Mouse (Mus musculus): ENCODE measurements around the gene Gm10974. TPM values are rescaled to one million over a fixed set of nuclear protein-coding genes. Genes with fewer than 3 reads are reported as not detected.
A peak's percentile ranks its signal among the peaks of the same experiment; 100 is the strongest.

The Gm10974 gene
- not detected in 2 replicates for polyA plus RNA-seq (2016; fragmentation: Nextera tagmentation; extraction: Ambion mirVana)

DNA sequence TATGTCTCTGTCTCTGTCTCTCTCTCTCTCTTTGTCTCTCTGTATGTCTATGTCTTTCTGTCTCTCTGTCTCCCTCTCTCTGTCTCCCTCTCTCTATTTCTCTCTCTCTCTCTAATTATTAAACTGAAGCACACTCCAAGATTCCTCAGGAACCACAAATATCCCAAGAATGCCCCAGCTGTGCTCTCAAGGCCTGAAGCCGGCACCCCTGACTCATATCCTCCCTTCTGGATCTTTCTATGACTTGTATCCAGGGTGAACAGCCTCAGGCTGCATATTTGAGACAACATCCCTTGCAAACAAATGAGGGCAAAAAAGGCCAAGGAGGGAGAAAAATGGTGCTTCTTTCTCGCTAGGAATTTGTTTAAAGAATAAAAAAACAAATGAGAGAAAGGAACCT is at the start of gene Gm10974:
Gene Gm10974 (plus strand): TSS at position 2 of the 400 bp plus-strand sequence.
- peaks cover 14% of the 10 kb centered on the region; the same call in 1 of the 2 replicates for H3K9me3 ChIP-seq
- H3K9ac ChIP-seq (replicated peaks): no peak within 1 kb of the TSS
- H3K4me1 ChIP-seq (replicated peaks): peaks cover 6% of the 10 kb centered on the region
- no peak within 1 kb of the TSS for H3K27ac ChIP-seq
- ATAC-seq (ENCODE audit: insufficient number of reproducible peaks, insufficient read depth, low FRiP score, low TSS enrichment, low read depth): no peak
- no peak within 1 kb of the TSS for H3K4me3 ChIP-seq (replicated peaks)
- WGBS: 49% methylated on average over 2 of the region's 2 CpGs
- H3K36me3 ChIP-seq: no peaks in the 10 kb centered on the region; the same call in 1 of the 2 replicates
- no peak within 1 kb of the TSS for H3K4me2 ChIP-seq
- no peaks in the 10 kb centered on the region for H3K27me3 ChIP-seq

DNA sequence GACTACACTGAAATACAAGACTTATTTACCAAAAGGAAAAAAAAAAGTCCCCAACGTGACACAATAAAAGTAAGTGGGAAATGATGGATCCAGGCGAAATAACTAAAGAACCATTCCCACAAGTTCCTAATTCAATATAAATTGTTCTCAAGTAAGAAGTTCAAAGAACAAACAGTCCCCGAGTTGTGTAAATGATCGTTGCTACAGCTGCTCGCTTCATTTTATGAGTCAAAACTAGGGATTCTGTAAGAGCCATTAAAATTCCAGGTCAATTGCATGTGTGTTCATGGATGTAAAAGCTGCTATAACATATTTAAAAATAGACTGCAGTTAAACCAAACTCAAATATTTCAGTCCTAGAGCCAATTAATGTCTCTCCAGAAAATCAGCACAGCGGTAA is 47.6 kb upstream of the Gm10974 start:
- ATAC-seq (ENCODE audit: insufficient number of reproducible peaks, insufficient read depth, low FRiP score, low TSS enrichment, low read depth): no peak
- Histone ChIP-seq H3K27ac (peak overlapping the region; percentile 53; the same call in 1 of the 2 replicates), H3K4me2 (no peak overlapping the region), H3K9me3 (0 out of 2 replicates have a peak, but pooled peaks cover 8% of the 10 kb centered on the region), H3K36me3 (no peaks in the 10 kb centered on the region), H3K4me1 (replicated peaks) (peaks cover 18% of the 10 kb centered on the region), H3K4me3 (replicated peaks) (no peak overlapping the region), H3K9ac (replicated peaks) (no peak overlapping the region), H3K27me3 (no peaks in the 10 kb centered on the region)
- 50% methylated on average over 6 of the region's 6 CpGs for WGBS

DNA sequence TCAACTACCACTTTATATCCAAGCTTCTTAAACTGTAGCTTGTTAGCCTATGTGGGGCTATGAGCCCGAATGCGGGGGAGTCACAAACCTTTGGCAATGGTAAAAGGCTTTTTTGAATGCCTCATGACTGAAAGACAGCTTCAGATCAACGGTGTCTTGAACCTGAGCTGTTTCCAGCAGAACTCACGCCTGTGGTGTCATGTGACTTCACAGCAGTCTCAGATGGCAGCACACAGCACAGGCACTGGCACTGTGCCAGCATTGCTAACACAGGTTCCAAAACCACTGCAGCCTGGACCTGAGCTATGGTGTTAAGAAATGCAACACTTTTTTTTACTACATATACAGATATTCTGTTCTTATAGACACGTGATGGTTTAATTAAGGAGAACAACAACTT is 44.7 kb upstream of the Gm10974 start:
- Histone ChIP-seq H3K27ac (no peak overlapping the region), H3K27me3 (no peaks in the 10 kb centered on the region)
- peak; percentile 73; the same call in 1 of the 2 replicates for ATAC-seq (ENCODE audit: insufficient number of reproducible peaks, insufficient read depth, low FRiP score, low TSS enrichment, low read depth)

DNA sequence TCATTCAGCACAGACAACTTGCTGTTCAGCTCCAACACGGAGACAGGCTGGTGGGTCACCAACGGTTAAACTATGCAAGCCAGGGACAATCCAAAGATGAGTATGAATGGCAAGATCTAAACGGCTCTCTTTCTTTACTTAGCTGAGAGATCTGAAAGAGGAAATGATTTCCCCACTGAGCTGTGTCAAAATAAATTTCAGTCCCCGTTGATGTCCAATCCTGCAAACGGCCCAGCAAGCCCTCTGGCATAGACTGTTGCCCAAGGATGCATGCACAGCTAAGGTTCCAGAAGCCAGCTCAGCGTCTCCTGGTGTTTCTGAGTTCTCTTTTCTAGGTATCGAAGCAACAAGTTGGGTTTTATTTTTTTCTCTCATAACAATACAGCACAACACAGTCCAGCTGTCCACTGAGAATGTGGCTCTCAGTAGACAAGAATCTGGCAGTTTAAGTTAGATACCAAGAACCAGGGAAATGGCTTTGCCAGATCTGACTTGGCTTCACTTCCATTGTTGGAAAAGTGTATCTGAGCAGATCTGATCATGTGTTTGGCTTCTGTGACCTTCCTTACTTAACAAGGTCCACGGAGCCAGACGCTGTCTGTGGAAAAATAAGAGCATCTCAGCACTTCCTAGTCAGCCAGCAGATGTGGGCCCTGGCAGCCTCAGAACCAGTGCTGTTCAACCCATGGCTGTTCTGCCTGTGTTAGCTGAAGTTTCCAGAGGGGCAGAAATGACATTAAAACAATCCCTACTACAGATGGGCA is 42.3 kb upstream of the Gm10974 start:
- H3K36me3 ChIP-seq: no peaks in the 10 kb centered on the region
- H3K4me1 ChIP-seq (replicated peaks): peaks cover 12% of the 10 kb centered on the region
- no peak overlapping the region for H3K4me2 ChIP-seq
- H3K27me3 ChIP-seq: no peaks in the 10 kb centered on the region
- H3K27ac ChIP-seq: no peak overlapping the region; the same call in 1 of the 2 replicates
- no peak overlapping the region for H3K4me3 ChIP-seq (replicated peaks)
- H3K9me3 ChIP-seq: peaks cover 4% of the 10 kb centered on the region; the same call in 1 of the 2 replicates
- ATAC-seq (ENCODE audit: insufficient number of reproducible peaks, insufficient read depth, low FRiP score, low TSS enrichment, low read depth): no peak
- WGBS: 83% methylated on average over 9 of the region's 9 CpGs
- no peak overlapping the region for H3K9ac ChIP-seq (replicated peaks)

More for the DNA sequence above, 44.7 kb upstream of the Gm10974 start:
- H3K4me1 ChIP-seq (replicated peaks): peaks cover 18% of the 10 kb centered on the region
- 39% methylated on average over 5 of the region's 5 CpGs for WGBS
- no peak overlapping the region for H3K4me3 ChIP-seq (replicated peaks)
- no peak overlapping the region for H3K4me2 ChIP-seq
- no peak overlapping the region for H3K9ac ChIP-seq (replicated peaks)
- 0 out of 2 replicates have a peak, but pooled peaks cover 4% of the 10 kb centered on the region for H3K9me3 ChIP-seq
- H3K36me3 ChIP-seq: no peaks in the 10 kb centered on the region

DNA sequence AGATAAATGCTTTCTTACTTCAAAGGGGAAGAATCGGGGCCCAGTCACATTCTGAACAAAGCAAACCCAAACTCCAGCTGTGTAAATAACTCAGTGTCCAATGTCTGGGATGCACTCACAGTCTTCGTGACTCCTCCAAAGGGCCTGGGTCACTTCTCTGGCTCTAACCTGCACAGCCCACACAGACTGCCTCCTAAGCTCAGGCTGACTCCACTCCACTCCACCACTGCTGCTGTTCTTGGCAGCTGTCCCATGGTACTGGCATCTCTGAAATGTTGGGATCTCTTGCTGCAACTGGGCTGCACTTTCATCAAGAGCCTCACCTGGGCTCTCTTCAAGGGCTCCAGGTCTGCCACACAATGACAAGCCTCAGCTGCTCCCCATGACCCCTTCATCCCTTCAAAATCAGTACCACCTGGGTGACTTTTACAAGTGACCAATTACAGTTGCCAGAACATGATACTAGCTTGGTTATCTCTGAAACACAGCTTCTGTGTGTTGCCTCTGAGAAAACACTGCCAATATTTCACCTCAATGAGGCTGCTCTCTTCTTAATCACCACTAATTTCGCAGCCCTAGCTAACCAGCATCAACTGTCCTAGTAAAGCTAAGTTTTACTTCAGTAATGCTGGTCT is 40.2 kb upstream of the Gm10974 start:
- Histone ChIP-seq H3K9ac (replicated peaks) (no peak overlapping the region), H3K4me2 (no peak overlapping the region)

DNA sequence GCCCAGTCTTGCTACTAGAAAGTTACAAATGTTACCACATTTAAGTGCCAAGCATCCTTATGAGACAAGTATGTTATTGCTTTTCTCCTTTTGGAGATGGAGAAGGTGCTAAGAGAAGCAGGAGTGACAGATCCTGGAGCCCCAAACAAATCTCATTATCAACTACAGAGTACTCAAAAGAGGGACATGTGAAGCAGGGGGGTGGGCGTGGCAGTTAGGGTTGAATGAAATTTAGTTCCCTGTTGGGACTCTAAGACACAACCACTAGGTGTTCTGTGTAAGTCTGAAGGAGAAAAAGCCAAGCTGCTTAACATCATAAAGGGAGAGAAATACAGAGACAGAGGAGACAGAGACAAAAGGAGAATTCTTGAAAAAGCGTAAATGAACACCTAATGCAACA is 38.2 kb upstream of the Gm10974 start:
- 89% methylated on average over 2 of the region's 2 CpGs for WGBS
- ATAC-seq (ENCODE audit: insufficient number of reproducible peaks, insufficient read depth, low FRiP score, low TSS enrichment, low read depth): no peak
- Histone ChIP-seq H3K4me2 (no peak overlapping the region), H3K4me1 (replicated peaks) (peaks cover 3% of the 10 kb centered on the region), H3K27ac (no peak overlapping the region), H3K9me3 (peaks cover 4% of the 10 kb centered on the region; the same call in 1 of the 2 replicates), H3K36me3 (peaks cover 7% of the 10 kb centered on the region; the same call in 1 of the 2 replicates), H3K27me3 (no peaks in the 10 kb centered on the region), H3K4me3 (replicated peaks) (no peak overlapping the region), H3K9ac (replicated peaks) (no peak overlapping the region)

More for the DNA sequence above, 40.2 kb upstream of the Gm10974 start:
- Histone ChIP-seq H3K36me3 (no peaks in the 10 kb centered on the region), H3K9me3 (peaks cover 4% of the 10 kb centered on the region; the same call in 1 of the 2 replicates), H3K27ac (no peak overlapping the region), H3K4me3 (replicated peaks) (no peak overlapping the region), H3K4me1 (replicated peaks) (peaks cover 11% of the 10 kb centered on the region), H3K27me3 (no peaks in the 10 kb centered on the region)
- WGBS: 72% methylated on average over 3 of the region's 3 CpGs
- ATAC-seq (ENCODE audit: insufficient number of reproducible peaks, insufficient read depth, low FRiP score, low TSS enrichment, low read depth): no peak

DNA sequence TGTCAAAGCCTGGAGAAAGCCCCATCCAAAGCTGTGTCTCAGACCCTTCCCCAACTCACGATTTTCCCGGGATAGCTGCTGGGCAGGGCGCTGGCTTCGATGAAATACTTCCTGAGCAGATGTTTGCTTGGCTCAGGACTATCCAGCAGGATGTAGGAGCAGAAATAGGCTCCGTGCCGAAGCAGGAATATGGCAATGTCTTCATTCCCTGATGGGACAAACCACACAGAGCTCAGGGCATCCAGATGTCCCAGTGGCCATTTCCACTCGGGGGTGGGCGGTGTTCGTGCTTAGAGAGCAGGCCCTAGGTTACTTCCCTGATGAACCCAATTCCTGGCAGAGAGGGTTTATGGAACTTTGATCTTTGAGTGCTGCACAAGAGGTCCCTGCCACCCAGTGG is 35.1 kb upstream of the Gm10974 start:
- WGBS: 88% methylated on average over 9 of the region's 9 CpGs
- Histone ChIP-seq H3K36me3 (peaks cover 16% of the 10 kb centered on the region), H3K4me1 (replicated peaks) (peaks cover 3% of the 10 kb centered on the region), H3K27ac (no peak overlapping the region), H3K4me3 (replicated peaks) (no peak overlapping the region), H3K4me2 (no peak overlapping the region), H3K9ac (replicated peaks) (no peak overlapping the region), H3K9me3 (peaks cover 4% of the 10 kb centered on the region; the same call in 1 of the 2 replicates), H3K27me3 (no peaks in the 10 kb centered on the region)
- ATAC-seq (ENCODE audit: insufficient number of reproducible peaks, insufficient read depth, low FRiP score, low TSS enrichment, low read depth): no peak

DNA sequence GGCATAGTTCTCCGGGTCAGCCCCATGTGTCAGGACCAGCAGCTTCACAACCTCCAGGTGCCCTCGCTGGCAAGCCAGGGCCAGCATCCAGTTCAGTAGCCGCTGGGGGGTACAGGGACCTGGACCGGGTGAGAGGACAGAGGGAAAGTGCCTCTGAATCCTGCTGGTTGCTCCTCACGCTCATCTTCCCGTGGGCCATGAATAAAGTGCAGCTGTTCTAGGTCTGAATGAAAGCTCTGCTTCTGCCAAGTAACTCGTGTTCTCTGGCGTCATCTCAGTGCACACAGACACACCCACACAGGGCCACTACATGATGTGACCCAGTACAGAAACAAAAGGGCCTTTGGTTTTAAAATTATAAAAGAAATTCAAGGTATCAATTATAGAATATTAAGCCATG is 33.4 kb upstream of the Gm10974 start:
- ATAC-seq (ENCODE audit: insufficient number of reproducible peaks, insufficient read depth, low FRiP score, low TSS enrichment, low read depth): no peak
- no peaks in the 10 kb centered on the region for H3K27me3 ChIP-seq
- H3K9me3 ChIP-seq: no peaks in the 10 kb centered on the region
- H3K9ac ChIP-seq (replicated peaks): no peak overlapping the region
- H3K4me1 ChIP-seq (replicated peaks): peaks cover 3% of the 10 kb centered on the region
- H3K4me3 ChIP-seq (replicated peaks): no peak overlapping the region
- H3K27ac ChIP-seq: no peak overlapping the region
- no peak overlapping the region for H3K4me2 ChIP-seq
- WGBS: 87% methylated on average over 8 of the region's 8 CpGs
- H3K36me3 ChIP-seq: peaks cover 16% of the 10 kb centered on the region

DNA sequence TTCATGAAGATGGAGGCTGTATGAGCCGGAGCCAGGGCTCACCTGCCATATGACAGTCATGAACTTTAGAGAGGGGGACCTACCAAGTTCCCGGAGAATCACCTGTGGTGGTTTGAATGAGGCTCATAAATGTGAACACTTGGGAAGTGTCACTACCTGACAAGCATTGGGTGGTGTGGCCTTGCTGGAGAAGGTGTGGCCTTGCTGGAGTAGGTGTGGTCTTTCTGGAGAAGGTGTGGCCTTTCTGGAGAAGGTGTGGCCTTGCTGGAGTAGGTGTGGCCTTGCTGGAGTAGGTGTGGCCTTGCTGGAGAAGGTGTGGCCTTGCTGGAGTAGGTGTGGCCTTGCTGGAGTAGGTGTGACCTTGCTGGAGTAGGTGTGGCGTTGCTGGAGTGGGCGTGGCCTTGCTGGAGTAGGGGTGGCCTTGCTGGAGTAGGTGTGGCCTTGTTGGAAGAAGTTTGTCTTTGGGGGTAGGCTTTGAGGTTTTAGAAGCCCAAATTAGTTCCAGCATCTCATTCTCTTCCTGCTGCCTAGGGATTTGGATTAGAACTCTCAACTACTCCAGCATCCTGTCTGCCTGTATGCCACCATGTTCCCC is 31.7 kb upstream of the Gm10974 start:
- Histone ChIP-seq H3K9me3 (no peaks in the 10 kb centered on the region), H3K36me3 (peaks cover 16% of the 10 kb centered on the region), H3K27me3 (no peaks in the 10 kb centered on the region), H3K4me2 (no peak overlapping the region), H3K27ac (no peak overlapping the region), H3K9ac (replicated peaks) (no peak overlapping the region), H3K4me3 (replicated peaks) (no peak overlapping the region), H3K4me1 (replicated peaks) (peaks cover 3% of the 10 kb centered on the region)
- 87% methylated on average over 4 of the region's 4 CpGs for WGBS
- ATAC-seq (ENCODE audit: insufficient number of reproducible peaks, insufficient read depth, low FRiP score, low TSS enrichment, low read depth): no peak

DNA sequence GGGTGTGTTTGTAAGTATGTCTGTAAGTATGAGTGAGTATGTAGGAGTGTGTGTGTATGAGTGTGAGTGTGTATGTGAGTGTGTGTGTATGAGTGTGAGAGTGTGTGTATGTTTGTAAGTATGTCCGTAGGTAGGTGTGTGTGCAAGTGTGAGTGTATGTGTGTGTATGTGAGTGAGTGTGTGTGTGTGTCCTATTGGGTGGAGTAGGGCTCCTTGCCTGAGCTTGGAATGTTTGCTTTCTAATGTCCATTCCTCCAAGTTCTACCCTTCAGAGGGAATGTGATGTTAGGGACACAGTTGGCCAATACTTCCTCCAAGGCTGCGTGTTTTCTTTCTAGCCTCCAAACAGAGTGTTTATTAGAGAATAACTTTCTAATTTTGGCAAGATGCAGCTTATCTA is 28.8 kb upstream of the Gm10974 start:
- Histone ChIP-seq H3K4me1 (replicated peaks) (peaks cover 10% of the 10 kb centered on the region), H3K4me3 (replicated peaks) (no peak overlapping the region), H3K36me3 (peaks cover 15% of the 10 kb centered on the region), H3K27me3 (no peaks in the 10 kb centered on the region), H3K4me2 (no peak overlapping the region), H3K27ac (no peak overlapping the region), H3K9me3 (no peaks in the 10 kb centered on the region), H3K9ac (replicated peaks) (no peak overlapping the region)
- WGBS: 90% methylated on average over 2 of the region's 2 CpGs
- ATAC-seq (ENCODE audit: insufficient number of reproducible peaks, insufficient read depth, low FRiP score, low TSS enrichment, low read depth): no peak

DNA sequence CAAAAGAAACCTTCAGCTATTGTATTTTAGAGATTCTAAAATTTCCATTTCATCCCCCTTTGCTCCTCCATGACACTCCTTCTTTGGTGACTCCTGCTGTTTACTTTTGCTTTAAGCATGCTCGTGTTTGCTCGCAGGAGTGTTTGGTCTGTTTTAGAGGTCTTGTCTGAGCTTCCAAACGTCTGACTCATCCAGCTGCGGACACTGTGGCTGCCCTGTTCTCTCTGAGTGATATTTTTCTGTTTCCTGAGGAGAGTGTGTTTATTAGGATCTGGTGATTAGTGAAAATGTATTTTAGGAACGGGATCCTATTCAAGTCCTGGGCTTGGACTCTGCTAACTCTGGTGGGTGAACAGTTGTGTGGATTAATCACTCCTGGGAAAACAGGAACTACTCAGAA is 26.1 kb upstream of the Gm10974 start:
- Histone ChIP-seq H3K4me2 (no peak overlapping the region), H3K36me3 (no peaks in the 10 kb centered on the region), H3K9me3 (no peaks in the 10 kb centered on the region), H3K4me1 (replicated peaks) (peaks cover 10% of the 10 kb centered on the region), H3K4me3 (replicated peaks) (no peak overlapping the region), H3K9ac (replicated peaks) (no peak overlapping the region), H3K27me3 (no peaks in the 10 kb centered on the region), H3K27ac (peak overlapping the region; percentile 41; the same call in 1 of the 2 replicates)
- ATAC-seq (ENCODE audit: insufficient number of reproducible peaks, insufficient read depth, low FRiP score, low TSS enrichment, low read depth): no peak
- 32% methylated on average over 5 of the region's 5 CpGs for WGBS

Measured in limb, embryonic 12.5 days (tissue).